Mouse (Mus musculus) heart, adult 2 months (tissue): Measurements from ENCODE around the gene Inpp4a.

Experiments
- CTCF ChIP-seq: fragments of 200-600 bp; IDR thresholded peaks from 2 replicates; pipeline ENCODE4 v1.8.1; 2022; ENCODE audit warnings: antibody characterized with exemption, mild to moderate bottlenecking, moderate library complexity
- EP300 ChIP-seq: fragments of 200-500 bp; IDR thresholded peaks from 2 replicates; pipeline ENCODE4 v1.6.1; 2011; ENCODE audit warnings: low read depth, low read length, control low read depth; ENCODE audit not compliant: insufficient read depth
- POLR2A ChIP-seq: fragments of 200-500 bp; IDR thresholded peaks from 2 replicates; pipeline ENCODE4 v1.6.1; 2011; ENCODE audit warnings: mild to moderate bottlenecking, low read depth, low read length, control low read depth; ENCODE audit not compliant: insufficient read depth

GRCm38 (mm10) chr1:37329831-37330230, 30.2 kb downstream of the Inpp4a start:
- TF ChIP-seq POLR2A = no peak
- TF ChIP-seq EP300 = no peak
- TF ChIP-seq CTCF = no peak
